Mouse (Mus musculus): ENCODE data around the gene Ikbip. TPM values are rescaled to one million over a fixed set of nuclear protein-coding genes. Genes with fewer than 3 reads are reported as not detected.

Ikbip gene
- polyA plus RNA-seq, 1 experiment from 2014 or later = 23.5 TPM

DNA sequence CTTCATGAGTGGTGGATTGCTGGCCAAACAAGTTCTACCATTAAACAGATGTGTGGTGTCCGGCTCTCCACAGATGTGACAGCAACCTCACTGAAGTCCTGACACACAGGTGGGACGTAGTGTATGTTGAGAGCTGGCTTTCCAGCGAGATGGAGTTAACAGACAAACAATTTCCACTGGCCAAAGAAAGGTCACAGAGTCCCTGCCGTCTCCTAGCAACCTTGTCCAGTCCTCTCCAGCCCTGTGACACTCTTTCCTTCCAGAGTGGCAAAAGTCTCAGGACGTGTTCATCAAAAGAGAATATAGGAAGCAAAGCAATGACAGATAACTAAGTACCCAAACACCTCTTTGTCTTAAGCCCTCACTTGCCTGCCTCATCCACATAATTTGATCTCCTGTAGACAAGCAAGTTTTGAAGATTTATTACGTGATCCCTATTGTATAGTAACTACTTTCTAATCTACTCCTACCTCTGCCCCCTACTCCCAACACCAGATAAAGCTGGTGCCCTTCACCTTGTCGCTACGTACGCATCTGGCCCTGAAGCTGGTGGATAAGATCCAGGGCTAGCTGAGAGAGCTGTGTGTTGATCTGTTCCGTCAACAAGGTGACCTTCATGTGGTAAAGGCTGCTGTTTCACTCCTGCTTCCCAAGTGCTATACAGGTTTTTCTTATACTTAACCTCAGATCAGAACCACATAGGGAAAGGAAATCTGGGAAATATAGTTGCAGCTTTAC, 44.0 kb downstream of the Ikbip start:
- no peak for ATAC-seq (replicated peaks; ENCODE audit: low FRiP score)
- H3K36me3 ChIP-seq (ENCODE audit: control insufficient read depth, insufficient read depth, low read length) = peaks cover 3% of the 10 kb centered on the region
- H3K4me2 ChIP-seq = no peak overlapping the region
- no peak overlapping the region for H3K9ac ChIP-seq (ENCODE audit: low read depth, low read length)
- no peaks in the 10 kb centered on the region for H3K9me3 ChIP-seq (ENCODE audit: control insufficient read depth, low read length)
- no peaks in the 10 kb centered on the region for H3K27me3 ChIP-seq (replicated peaks; ENCODE audit: control insufficient read depth, insufficient read depth, low read length)
- no peak for DNase-seq (ENCODE audit: low spot score)
- 62% methylated on average over 10 of the region's 10 CpGs for WGBS
- H3K4me3 ChIP-seq (ENCODE audit: low read depth, low read length) = no peak overlapping the region
- H3K27ac ChIP-seq (ENCODE audit: low read depth, low read length) = no peak overlapping the region; the same call in 1 of the 2 replicates
- peaks cover 13% of the 10 kb centered on the region for H3K4me1 ChIP-seq (replicated peaks; ENCODE audit: control insufficient read depth, insufficient read depth, low read length)

DNA sequence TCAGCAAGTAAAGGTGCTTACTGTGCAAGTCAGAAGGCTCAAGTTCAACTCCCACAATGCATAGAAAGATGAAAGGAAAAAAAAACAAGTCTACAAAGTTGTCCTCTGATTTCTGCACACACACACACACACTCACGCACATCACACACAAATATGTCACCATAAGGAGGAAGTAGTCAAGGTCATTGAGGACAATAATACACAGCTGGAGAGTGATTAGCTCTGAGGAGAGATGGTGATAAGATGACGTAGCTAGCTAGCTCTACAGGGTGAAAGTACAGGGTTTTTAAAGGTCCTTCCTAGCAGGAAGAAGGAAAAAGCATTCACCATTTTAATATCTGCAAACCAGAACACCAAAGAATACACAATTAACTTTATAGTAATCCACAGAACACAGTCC, 44.7 kb downstream of the Ikbip start:
- H3K9me3 ChIP-seq (ENCODE audit: control insufficient read depth, low read length) = no peaks in the 10 kb centered on the region
- no peaks in the 10 kb centered on the region for H3K27me3 ChIP-seq (replicated peaks; ENCODE audit: control insufficient read depth, insufficient read depth, low read length)
- H3K27ac ChIP-seq (ENCODE audit: low read depth, low read length) = no peak overlapping the region
- ATAC-seq (replicated peaks; ENCODE audit: low FRiP score) (no peak), DNase-seq (ENCODE audit: low spot score) (no peak)
- no peak overlapping the region for H3K9ac ChIP-seq (ENCODE audit: low read depth, low read length)
- H3K4me1 ChIP-seq (replicated peaks; ENCODE audit: control insufficient read depth, insufficient read depth, low read length) = peaks cover 10% of the 10 kb centered on the region
- no peaks in the 10 kb centered on the region for H3K36me3 ChIP-seq (ENCODE audit: control insufficient read depth, insufficient read depth, low read length)
- WGBS = 51% methylated on average over 2 of the region's 2 CpGs
- no peak overlapping the region for H3K4me2 ChIP-seq
- H3K4me3 ChIP-seq (ENCODE audit: low read depth, low read length) = no peak overlapping the region

DNA sequence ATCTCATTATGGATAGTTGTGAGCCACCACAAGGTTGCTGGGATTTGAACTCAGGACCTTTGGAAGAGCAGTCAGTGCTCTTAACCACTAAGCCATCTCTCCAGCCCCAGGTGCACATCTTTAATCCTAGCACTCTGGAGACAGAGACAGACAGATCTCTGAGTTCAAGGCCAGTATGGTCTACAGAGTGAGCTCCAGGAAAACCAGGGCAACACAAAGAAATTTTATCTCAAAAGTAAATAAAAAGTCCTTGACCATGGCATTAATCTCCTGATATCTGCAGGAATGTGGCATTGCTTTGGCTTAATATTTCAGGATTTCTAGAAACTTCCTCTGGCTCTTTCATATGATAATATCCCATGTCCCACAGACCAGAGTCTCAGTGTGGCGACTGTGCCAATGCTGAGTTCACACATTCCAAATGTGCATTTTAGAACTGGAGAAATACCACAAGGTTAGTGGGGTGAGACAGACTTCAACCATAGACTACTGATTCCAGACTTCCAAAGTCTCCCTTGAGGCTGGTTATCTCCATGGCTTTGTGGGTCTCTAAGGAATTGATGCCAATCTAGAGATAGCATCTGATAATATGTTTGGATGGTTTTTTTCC, 45.9 kb downstream of the Ikbip start:
- no peak for DNase-seq (ENCODE audit: low spot score)
- no peak overlapping the region for H3K4me3 ChIP-seq (ENCODE audit: low read depth, low read length)
- H3K4me2 ChIP-seq = no peak overlapping the region
- no peaks in the 10 kb centered on the region for H3K9me3 ChIP-seq (ENCODE audit: control insufficient read depth, low read length)
- no peak overlapping the region for H3K9ac ChIP-seq (ENCODE audit: low read depth, low read length)
- ATAC-seq (replicated peaks; ENCODE audit: low FRiP score) = no peak
- no peak overlapping the region for H3K27ac ChIP-seq (ENCODE audit: low read depth, low read length)
- no peaks in the 10 kb centered on the region for H3K36me3 ChIP-seq (ENCODE audit: control insufficient read depth, insufficient read depth, low read length)
- H3K4me1 ChIP-seq (replicated peaks; ENCODE audit: control insufficient read depth, insufficient read depth, low read length) = peaks cover 10% of the 10 kb centered on the region
- no peaks in the 10 kb centered on the region for H3K27me3 ChIP-seq (replicated peaks; ENCODE audit: control insufficient read depth, insufficient read depth, low read length)
- 81% methylated on average over 1 of the region's 1 CpGs for WGBS

DNA sequence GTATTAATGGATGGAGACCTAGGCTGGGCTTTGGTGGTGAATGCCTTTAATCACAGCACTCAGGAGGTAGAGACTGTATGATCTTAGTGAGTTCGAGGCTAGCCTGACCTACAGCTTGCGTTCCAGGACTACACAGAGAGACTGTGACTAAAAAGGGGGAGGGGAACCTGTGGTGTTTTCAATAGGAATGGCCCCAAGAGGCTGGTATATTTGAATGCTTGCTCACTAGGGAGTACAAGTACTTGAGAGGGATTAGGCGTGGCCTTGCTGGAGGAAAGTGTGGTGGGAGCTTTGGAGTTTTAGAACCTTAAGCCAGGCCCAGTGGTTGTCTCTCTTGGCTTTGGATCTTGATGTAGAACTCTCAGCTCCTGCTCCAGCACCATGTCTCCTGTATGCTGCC, 48.1 kb downstream of the Ikbip start:
- Histone ChIP-seq H3K27ac (ENCODE audit: low read depth, low read length) (no peak overlapping the region), H3K4me1 (replicated peaks; ENCODE audit: control insufficient read depth, insufficient read depth, low read length) (peaks cover 6% of the 10 kb centered on the region; the same call in 1 of the 2 replicates), H3K9ac (ENCODE audit: low read depth, low read length) (no peak overlapping the region), H3K4me3 (ENCODE audit: low read depth, low read length) (no peak overlapping the region), H3K36me3 (ENCODE audit: control insufficient read depth, insufficient read depth, low read length) (no peaks in the 10 kb centered on the region), H3K27me3 (replicated peaks; ENCODE audit: control insufficient read depth, insufficient read depth, low read length) (no peaks in the 10 kb centered on the region), H3K9me3 (ENCODE audit: control insufficient read depth, low read length) (no peaks in the 10 kb centered on the region), H3K4me2 (no peak overlapping the region)
- 83% methylated on average over 3 of the region's 3 CpGs for WGBS
- DNase-seq (ENCODE audit: low spot score) = no peak
- no peak for ATAC-seq (replicated peaks; ENCODE audit: low FRiP score)

DNA sequence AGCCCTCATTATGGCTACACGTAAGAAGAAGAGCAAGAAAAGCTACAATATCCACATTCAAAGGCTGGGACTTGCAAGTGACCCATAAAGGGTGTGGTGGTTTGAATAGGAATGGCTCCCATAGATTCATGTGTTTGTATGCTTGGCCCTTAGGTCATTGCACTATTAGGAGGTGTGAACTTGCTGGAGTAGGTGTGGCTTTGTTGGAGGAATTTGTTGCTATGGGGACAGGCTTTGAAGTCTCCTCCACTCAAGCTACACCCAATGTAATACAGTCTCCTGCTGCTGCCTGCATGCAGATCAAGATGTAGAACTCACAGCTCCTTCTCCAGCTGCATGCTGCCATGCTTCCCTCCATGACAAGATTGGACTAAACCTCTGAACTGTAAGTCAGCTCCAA, 48.8 kb downstream of the Ikbip start:
- Histone ChIP-seq H3K27ac (ENCODE audit: low read depth, low read length) (no peak overlapping the region), H3K4me2 (no peak overlapping the region), H3K36me3 (ENCODE audit: control insufficient read depth, insufficient read depth, low read length) (no peaks in the 10 kb centered on the region), H3K4me3 (ENCODE audit: low read depth, low read length) (no peak overlapping the region), H3K27me3 (replicated peaks; ENCODE audit: control insufficient read depth, insufficient read depth, low read length) (no peaks in the 10 kb centered on the region), H3K4me1 (replicated peaks; ENCODE audit: control insufficient read depth, insufficient read depth, low read length) (peaks cover 6% of the 10 kb centered on the region; the same call in 1 of the 2 replicates), H3K9ac (ENCODE audit: low read depth, low read length) (no peak overlapping the region), H3K9me3 (ENCODE audit: control insufficient read depth, low read length) (no peaks in the 10 kb centered on the region)
- DNase-seq (ENCODE audit: low spot score) = no peak
- ATAC-seq (replicated peaks; ENCODE audit: low FRiP score) = no peak
- WGBS = 78% methylated on average over 1 of the region's 1 CpGs

GRCm38 (mm10) chr10:91135302-91135972, 52.7 kb downstream of the Ikbip start:
- 85% methylated on average over 7 of the region's 7 CpGs for WGBS
- no peak for ATAC-seq (replicated peaks; ENCODE audit: low FRiP score)
- no peaks in the 10 kb centered on the region for H3K9me3 ChIP-seq (ENCODE audit: control insufficient read depth, low read length)

GRCm38 (mm10) chr10:91137400-91137799, 54.7 kb downstream of the Ikbip start:
- Histone ChIP-seq H3K27me3 (replicated peaks; ENCODE audit: control insufficient read depth, insufficient read depth, low read length) (no peaks in the 10 kb centered on the region), H3K36me3 (ENCODE audit: control insufficient read depth, insufficient read depth, low read length) (no peaks in the 10 kb centered on the region), H3K27ac (ENCODE audit: low read depth, low read length) (no peak overlapping the region), H3K4me2 (no peak overlapping the region), H3K9ac (ENCODE audit: low read depth, low read length) (no peak overlapping the region), H3K4me3 (ENCODE audit: low read depth, low read length) (no peak overlapping the region), H3K4me1 (replicated peaks; ENCODE audit: control insufficient read depth, insufficient read depth, low read length) (no peaks in the 10 kb centered on the region; the same call in 1 of the 2 replicates), H3K9me3 (ENCODE audit: control insufficient read depth, low read length) (no peaks in the 10 kb centered on the region)
- WGBS = 72% methylated on average over 9 of the region's 9 CpGs
- no peak for DNase-seq (ENCODE audit: low spot score)
- no peak for ATAC-seq (replicated peaks; ENCODE audit: low FRiP score)

More at GRCm38 (mm10) chr10:91135302-91135972, 52.7 kb downstream of the Ikbip start:
- H3K36me3 ChIP-seq (ENCODE audit: control insufficient read depth, insufficient read depth, low read length) = no peaks in the 10 kb centered on the region
- H3K27me3 ChIP-seq (replicated peaks; ENCODE audit: control insufficient read depth, insufficient read depth, low read length) = no peaks in the 10 kb centered on the region
- no peak overlapping the region for H3K27ac ChIP-seq (ENCODE audit: low read depth, low read length)
- no peak overlapping the region for H3K4me2 ChIP-seq
- H3K4me3 ChIP-seq (ENCODE audit: low read depth, low read length) = no peak overlapping the region
- no peak overlapping the region for H3K9ac ChIP-seq (ENCODE audit: low read depth, low read length)
- no peaks in the 10 kb centered on the region; the same call in 1 of the 2 replicates for H3K4me1 ChIP-seq (replicated peaks; ENCODE audit: control insufficient read depth, insufficient read depth, low read length)
- no peak for DNase-seq (ENCODE audit: low spot score)

DNA sequence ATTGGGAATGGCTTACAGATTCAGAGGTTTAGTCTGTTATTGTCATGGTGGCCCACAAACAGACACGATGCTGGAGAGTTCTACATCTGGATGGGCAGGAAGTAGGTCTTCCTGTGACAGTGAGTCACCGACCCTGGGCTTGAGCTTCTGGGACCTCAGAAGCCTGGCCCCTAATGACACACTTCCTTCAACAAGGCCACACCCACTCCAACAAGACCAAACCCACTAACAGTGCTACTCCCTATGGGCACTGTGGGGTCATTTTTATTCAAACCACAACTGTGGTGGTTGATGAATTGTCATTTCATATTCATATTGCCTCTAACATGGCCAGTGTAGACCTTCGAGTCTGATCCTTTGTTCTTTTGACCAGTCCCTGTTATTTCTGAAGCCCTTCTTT, 55.6 kb downstream of the Ikbip start:
- Histone ChIP-seq H3K27ac (ENCODE audit: low read depth, low read length) (no peak overlapping the region), H3K4me3 (ENCODE audit: low read depth, low read length) (no peak overlapping the region), H3K9ac (ENCODE audit: low read depth, low read length) (no peak overlapping the region), H3K4me2 (no peak overlapping the region; the same call in 1 of the 2 replicates), H3K27me3 (replicated peaks; ENCODE audit: control insufficient read depth, insufficient read depth, low read length) (no peaks in the 10 kb centered on the region), H3K4me1 (replicated peaks; ENCODE audit: control insufficient read depth, insufficient read depth, low read length) (no peaks in the 10 kb centered on the region; the same call in 1 of the 2 replicates), H3K36me3 (ENCODE audit: control insufficient read depth, insufficient read depth, low read length) (no peaks in the 10 kb centered on the region), H3K9me3 (ENCODE audit: control insufficient read depth, low read length) (no peaks in the 10 kb centered on the region)
- ATAC-seq (replicated peaks; ENCODE audit: low FRiP score) (0 out of 2 replicates have a peak, but pooled peaks have one; percentile 37), DNase-seq (ENCODE audit: low spot score) (no peak)
- WGBS = 42% methylated on average over 3 of the region's 3 CpGs
